ENCODE assay signal across 8 mouse cellular contexts in the genomic region with DNA sequence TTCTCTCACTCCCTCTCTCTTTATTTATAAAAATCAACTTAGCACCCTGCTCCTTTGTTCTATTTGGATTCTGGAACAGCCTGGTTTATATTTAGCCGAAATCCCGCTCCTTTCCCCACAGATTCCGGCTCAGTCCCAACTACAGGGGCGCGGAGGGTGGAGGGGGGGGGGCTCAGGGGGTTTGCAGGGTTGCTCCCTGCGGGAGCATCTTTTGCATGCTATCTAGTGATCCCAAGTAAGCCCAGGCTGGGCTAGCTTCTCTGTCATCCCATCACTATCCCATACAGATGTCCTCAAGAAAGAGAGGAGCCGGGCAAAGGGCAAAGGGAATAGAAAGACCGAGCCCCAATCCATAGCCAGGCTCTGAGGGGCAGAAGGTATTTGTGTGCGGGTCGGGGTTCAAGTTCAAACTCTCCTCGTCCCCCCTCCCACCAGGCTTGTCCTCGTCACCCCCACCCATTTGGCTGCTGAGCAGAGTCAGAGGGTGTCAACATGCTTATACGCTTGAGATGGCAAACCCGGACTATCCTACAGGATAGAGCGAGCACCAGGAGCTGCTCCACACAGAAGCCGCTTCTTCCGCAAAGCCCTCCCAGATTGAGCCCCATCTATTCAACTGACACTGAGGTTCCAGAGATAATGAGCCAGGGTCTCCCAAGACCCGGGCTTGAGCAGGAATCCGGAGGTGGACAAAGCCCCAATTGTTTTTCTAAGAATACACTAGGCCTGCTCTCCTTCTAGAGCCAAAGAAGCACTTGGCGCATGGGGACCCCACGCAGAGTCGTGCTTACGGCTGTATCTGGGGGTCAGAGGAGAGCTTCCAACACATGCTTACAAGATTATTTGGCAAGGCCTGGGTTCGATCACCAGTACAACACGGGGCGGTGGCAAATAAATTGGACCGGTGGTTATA. TPM values are rescaled to one million over a fixed set of nuclear protein-coding genes. Genes with fewer than 3 reads are reported as not detected.
DNase-seq lines count a peak whose midpoint lies in the region; ATAC-seq and TF ChIP-seq lines count a peak whose summit lies in the region.

No protein-coding gene starts in this region.

- peaks cover 10% of the 10 kb centered on the region for H3K4me1 ChIP-seq in forebrain, embryonic 12.5 days
- H3K4me1 ChIP-seq in intestine, embryonic 15.5 days (replicated peaks): no peaks in the 10 kb centered on the region; the same call in 1 of the 2 replicates
- H3K4me1 ChIP-seq in neural tube, embryonic 13.5 days (replicated peaks): peaks cover 8% of the 10 kb centered on the region

- peak overlapping the region; percentile 45 for H3K4me3 ChIP-seq in left cerebral cortex, adult 2 months
- peak overlapping the region; percentile 43 for H3K4me3 ChIP-seq in forebrain, embryonic 12.5 days (replicated peaks)
- peak overlapping the region; percentile 38 for H3K4me3 ChIP-seq in intestine, embryonic 15.5 days (replicated peaks)
- H3K4me3 ChIP-seq in neural tube, embryonic 13.5 days: peak overlapping the region; percentile 43

- no peaks in the 10 kb centered on the region for H3K36me3 ChIP-seq in forebrain, embryonic 12.5 days (replicated peaks)
- no peaks in the 10 kb centered on the region for H3K36me3 ChIP-seq in intestine, embryonic 15.5 days
- no peaks in the 10 kb centered on the region for H3K36me3 ChIP-seq in neural tube, embryonic 13.5 days

- H3K9ac ChIP-seq in forebrain, embryonic 12.5 days: peak overlapping the region; percentile 61
- H3K9ac ChIP-seq in intestine, embryonic 15.5 days: no peak overlapping the region
- H3K9ac ChIP-seq in neural tube, embryonic 13.5 days: peak overlapping the region; percentile 75

- peak; percentile 68 for ATAC-seq in forebrain, embryonic 12.5 days (ENCODE audit: low FRiP score)
- no peak for ATAC-seq in intestine, embryonic 15.5 days
- ATAC-seq in neural tube, embryonic 13.5 days (ENCODE audit: low read depth): peak; percentile 70

- H3K9me3 ChIP-seq in forebrain, embryonic 12.5 days: no peaks in the 10 kb centered on the region
- H3K9me3 ChIP-seq in intestine, embryonic 15.5 days: no peaks in the 10 kb centered on the region
- H3K9me3 ChIP-seq in neural tube, embryonic 13.5 days: no peaks in the 10 kb centered on the region

- no peak for DNase-seq in left cerebral cortex, adult 2 months (ENCODE audit: extremely low spot score in 1 of 2, low spot score in 2 of 2)
- no peak for DNase-seq in left cerebral cortex, postnatal 10 days (ENCODE audit: extremely low spot score in 1 of 2, low spot score in 2 of 2)
- DNase-seq in T-cell, adult 2 months (ENCODE audit: low spot score): no peak
- no peak for DNase-seq in urinary bladder, adult 18-20 months (ENCODE audit: low spot score in 2 of 2)
- DNase-seq in thymus, postnatal 14 days: no peak

- WGBS in forebrain, embryonic 12.5 days: 9% methylated on average over 27 of the region's 27 CpGs
- WGBS in intestine, embryonic 15.5 days: 30% methylated on average over 27 of the region's 27 CpGs
- WGBS in neural tube, embryonic 13.5 days: 16% methylated on average over 27 of the region's 27 CpGs

- peaks cover 36% of the 10 kb centered on the region for H3K27me3 ChIP-seq in forebrain, embryonic 12.5 days
- peaks cover 14% of the 10 kb centered on the region for H3K27me3 ChIP-seq in intestine, embryonic 15.5 days (replicated peaks)
- 0 out of 2 replicates have a peak, but pooled peaks cover 6% of the 10 kb centered on the region for H3K27me3 ChIP-seq in neural tube, embryonic 13.5 days

- intact Hi-C loops in left cerebral cortex, adult 2 months (cut with DNase I): no loop called here
- intact Hi-C loops in left cerebral cortex, postnatal 10 days (cut with DNase I): no loop called here

- H3K4me2 ChIP-seq in forebrain, embryonic 12.5 days: peak overlapping the region; percentile 67
- peak overlapping the region; percentile 80 for H3K4me2 ChIP-seq in intestine, embryonic 15.5 days (replicated peaks)
- peak overlapping the region; percentile 67 for H3K4me2 ChIP-seq in neural tube, embryonic 13.5 days

- peak overlapping the region; percentile 87 for H3K27ac ChIP-seq in left cerebral cortex, adult 2 months
- H3K27ac ChIP-seq in forebrain, embryonic 12.5 days: no peak overlapping the region
- no peak overlapping the region for H3K27ac ChIP-seq in intestine, embryonic 15.5 days
- peak overlapping the region; percentile 86 for H3K27ac ChIP-seq in neural tube, embryonic 13.5 days (replicated peaks)

- no peak for TF ChIP-seq CTCF in left cerebral cortex, adult 2 months (IDR thresholded peaks at IDR 0.05)

RNA-seq across cellular contexts. Expression of gene Pop5, which starts 20.1 kb away (rescaled TPM):
- 100 to 1,000 TPM; 116 to 117 TPM for total RNA-seq in left cerebral cortex, adult 2 months (2021)
- total RNA-seq in left cerebral cortex, postnatal 10 days (2021): 10 to 100 TPM; 35.5 to 35.7 TPM
- 90.5 and 97.1 TPM in 2 replicates for polyA plus RNA-seq in forebrain, embryonic 12.5 days (2016; fragmentation: Nextera tagmentation; extraction: Ambion mirVana)
- 126 and 128 TPM in 2 replicates for polyA plus RNA-seq in intestine, embryonic 15.5 days (2015; fragmentation: Nextera tagmentation; extraction: Ambion mirVana)
- 123 and 138 TPM in 2 replicates for polyA plus RNA-seq in neural tube, embryonic 13.5 days (2015; fragmentation: Nextera tagmentation; extraction: Ambion mirVana)

RNA-seq across cellular contexts. Expression of gene Cabp1, which starts 21.3 kb away (rescaled TPM):
- 100 to 1,000 TPM; 319 to 335 TPM for total RNA-seq in left cerebral cortex, adult 2 months (2021)
- 100 to 1,000 TPM; 109 to 111 TPM for total RNA-seq in left cerebral cortex, postnatal 10 days (2021)
- 6.0 and 6.1 TPM in 2 replicates for polyA plus RNA-seq in forebrain, embryonic 12.5 days (2016; fragmentation: Nextera tagmentation; extraction: Ambion mirVana)
- 1.5 and 2.3 TPM in 2 replicates for polyA plus RNA-seq in intestine, embryonic 15.5 days (2015; fragmentation: Nextera tagmentation; extraction: Ambion mirVana)
- polyA plus RNA-seq in neural tube, embryonic 13.5 days (2015; fragmentation: Nextera tagmentation; extraction: Ambion mirVana): 24.3 and 27.7 TPM in 2 replicates

RNA-seq across cellular contexts. Expression of gene Rnf10, which starts 57.2 kb away (rescaled TPM):
- 100 to 1,000 TPM; 253 to 265 TPM for total RNA-seq in left cerebral cortex, adult 2 months (2021)
- 100 to 1,000 TPM; 256 to 269 TPM for total RNA-seq in left cerebral cortex, postnatal 10 days (2021)
- polyA plus RNA-seq in forebrain, embryonic 12.5 days (2016; fragmentation: Nextera tagmentation; extraction: Ambion mirVana): 187 and 195 TPM in 2 replicates
- polyA plus RNA-seq in intestine, embryonic 15.5 days (2015; fragmentation: Nextera tagmentation; extraction: Ambion mirVana): 119 and 120 TPM in 2 replicates
- 185 and 190 TPM in 2 replicates for polyA plus RNA-seq in neural tube, embryonic 13.5 days (2015; fragmentation: Nextera tagmentation; extraction: Ambion mirVana)

RNA-seq across cellular contexts. Expression of gene Mlec, which starts 57.5 kb away (rescaled TPM):
- 10 to 100 TPM; 87.8 to 89.8 TPM for total RNA-seq in left cerebral cortex, adult 2 months (2021)
- 10 to 100 TPM; 68.0 to 72.3 TPM for total RNA-seq in left cerebral cortex, postnatal 10 days (2021)
- polyA plus RNA-seq in forebrain, embryonic 12.5 days (2016; fragmentation: Nextera tagmentation; extraction: Ambion mirVana): 50.3 and 50.8 TPM in 2 replicates
- 89.9 and 113 TPM in 2 replicates for polyA plus RNA-seq in intestine, embryonic 15.5 days (2015; fragmentation: Nextera tagmentation; extraction: Ambion mirVana)
- polyA plus RNA-seq in neural tube, embryonic 13.5 days (2015; fragmentation: Nextera tagmentation; extraction: Ambion mirVana): 32.1 and 33.5 TPM in 2 replicates

Comparison
In these comparisons a context has a peak if more than half of its experiments do, and no peak if none do; other contexts are left out.
1. H3K27ac ChIP-seq: peak in left cerebral cortex, adult 2 months (single experiment) and neural tube, embryonic 13.5 days (single experiment); none in forebrain, embryonic 12.5 days (single experiment) and intestine, embryonic 15.5 days (single experiment).
2. Peak in every context shown above with its lines, with median percentiles within 50 percentile points of each other: H3K4me3 ChIP-seq and H3K4me2 ChIP-seq.